Mouse (Mus musculus): ENCODE results near the gene Ildr1. TPM values are rescaled to one million over a fixed set of nuclear protein-coding genes. Genes with fewer than 3 reads are reported as not detected.

The Ildr1 gene
- total RNA-seq, 2 experiments from 2014 or later: 0.23 to 0.47 TPM

DNA sequence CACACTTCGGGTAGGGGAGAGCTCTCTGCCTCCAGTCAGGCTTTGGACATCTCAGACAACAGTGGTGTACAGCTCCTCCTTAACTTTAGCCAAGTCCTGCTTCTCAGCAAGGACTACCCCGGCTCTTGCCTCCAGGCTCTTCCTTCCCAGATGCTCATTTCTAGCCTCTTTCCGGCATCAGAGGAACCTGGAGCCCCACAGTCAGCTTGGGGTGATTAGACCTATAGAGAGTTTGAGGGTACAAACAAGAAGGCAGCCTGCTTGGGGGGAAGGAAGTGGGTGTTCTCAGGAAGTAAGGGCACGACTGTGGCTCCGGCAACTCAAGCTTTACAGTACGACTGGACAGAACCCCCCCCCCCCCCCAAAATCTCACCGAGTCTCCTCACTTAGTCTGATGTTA is 15.0 kb downstream of the Ildr1 start:
- no peak for TF ChIP-seq CTCF (IDR thresholded peaks at IDR 0.05)
- intact Hi-C loops (cut with DNase I): loop anchor here (5.0 kb wide), 1 partner anchor 236 kb away; no protein-coding TSS in a partner anchor
- H3K4me3 ChIP-seq: no peak overlapping the region
- no peak for DNase-seq (ENCODE audit: extremely low spot score in 1 of 2, low spot score in 2 of 2)
- H3K27ac ChIP-seq: no peak overlapping the region

DNA sequence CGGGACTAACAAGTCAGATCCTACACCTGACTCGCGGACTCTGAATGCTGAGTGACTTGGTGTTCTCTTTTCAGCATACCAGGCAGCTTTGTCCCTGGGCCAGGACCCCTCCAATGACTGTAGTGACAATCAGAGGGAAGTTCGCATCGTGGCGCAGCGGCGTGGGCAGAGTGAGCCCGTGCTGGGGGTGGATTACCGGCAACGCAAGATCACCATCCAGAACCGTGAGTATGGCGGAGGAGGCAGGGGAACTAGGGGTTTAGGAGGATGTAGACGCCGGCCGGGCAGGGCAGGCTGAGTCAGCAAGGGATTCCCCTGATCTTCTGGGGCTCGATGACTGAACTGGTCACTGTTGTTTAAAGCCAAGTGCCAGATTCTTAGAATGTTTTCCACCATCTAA is 15.6 kb downstream of the Ildr1 start:
- Histone ChIP-seq H3K4me3 (no peak overlapping the region), H3K27ac (no peak overlapping the region)
- no peak for DNase-seq (ENCODE audit: extremely low spot score in 1 of 2, low spot score in 2 of 2)
- no peak for TF ChIP-seq CTCF (IDR thresholded peaks at IDR 0.05)
- intact Hi-C loops (cut with DNase I): loop anchor here (5.0 kb wide), 1 partner anchor 237 kb away; no protein-coding TSS in a partner anchor

DNA sequence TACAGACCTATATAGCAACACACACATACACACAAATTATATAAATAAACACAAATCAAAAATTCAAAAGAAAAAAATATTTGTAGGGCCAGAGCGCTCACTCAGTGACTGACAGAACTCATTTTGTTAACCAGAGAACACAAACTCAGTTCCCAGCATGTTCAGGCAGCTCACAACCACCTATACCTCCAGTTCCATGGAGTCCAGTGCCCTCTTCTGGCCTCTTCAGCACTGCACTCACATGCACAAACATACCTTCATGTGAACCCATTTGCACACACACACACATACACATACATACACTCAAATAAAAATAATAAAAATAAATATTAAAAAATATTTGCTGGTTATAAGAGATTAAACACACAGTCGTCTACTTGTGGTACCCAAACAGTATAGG is 17.0 kb downstream of the Ildr1 start:
- H3K4me3 ChIP-seq: no peak overlapping the region
- no peak for DNase-seq (ENCODE audit: extremely low spot score in 1 of 2, low spot score in 2 of 2)
- no peak overlapping the region for H3K27ac ChIP-seq
- intact Hi-C loops (cut with DNase I): no loop called here
- no peak; the same call in 1 of the 2 replicates for TF ChIP-seq CTCF (IDR thresholded peaks at IDR 0.05)

DNA sequence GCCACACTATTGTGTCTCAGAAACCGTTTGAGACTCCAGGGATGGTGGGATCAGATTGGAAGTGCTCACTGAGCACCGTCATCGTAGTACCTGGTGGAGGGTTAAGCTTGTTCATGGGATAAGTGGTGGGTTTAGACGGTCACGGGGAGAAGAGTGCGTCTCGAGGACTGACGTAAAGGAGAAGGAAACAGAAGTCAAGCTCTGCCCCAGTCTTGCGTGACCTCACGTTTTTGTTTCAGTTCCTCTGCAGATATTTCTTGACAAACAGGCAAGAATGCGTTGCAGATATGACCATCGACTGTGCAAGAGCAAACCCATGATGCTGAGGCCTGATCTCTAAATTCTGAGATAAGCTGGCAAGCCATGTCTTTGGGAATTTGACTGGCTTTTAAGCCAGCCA is 18.0 kb downstream of the Ildr1 start:
- DNase-seq (ENCODE audit: extremely low spot score in 1 of 2, low spot score in 2 of 2): no peak
- TF ChIP-seq CTCF (IDR thresholded peaks at IDR 0.05): no peak
- H3K27ac ChIP-seq: no peak overlapping the region
- H3K4me3 ChIP-seq: no peak overlapping the region
- intact Hi-C loops (cut with DNase I): no loop called here

DNA sequence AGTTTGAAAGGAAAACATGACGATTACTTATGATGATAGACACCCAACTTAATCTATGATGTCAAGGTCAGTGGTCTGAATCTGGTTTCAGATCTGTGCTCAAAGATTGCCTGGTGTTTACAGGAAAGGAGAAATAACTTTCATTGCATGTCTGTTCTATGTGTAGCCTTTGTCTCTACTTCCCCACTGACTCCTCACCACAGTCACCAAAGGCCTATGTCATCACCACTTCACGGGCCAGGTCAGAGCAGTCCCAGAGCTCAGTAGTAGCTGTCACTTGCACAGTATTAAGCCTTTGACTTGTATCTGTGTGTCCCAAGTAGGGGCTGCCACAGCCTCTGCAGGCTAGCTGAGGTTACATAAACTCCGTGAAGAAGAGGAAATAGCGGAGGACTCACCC is 23.7 kb downstream of the Ildr1 start:
- intact Hi-C loops (cut with DNase I): no loop called here
- no peak for DNase-seq (ENCODE audit: extremely low spot score in 1 of 2, low spot score in 2 of 2)
- TF ChIP-seq CTCF (IDR thresholded peaks at IDR 0.05): no peak

DNA sequence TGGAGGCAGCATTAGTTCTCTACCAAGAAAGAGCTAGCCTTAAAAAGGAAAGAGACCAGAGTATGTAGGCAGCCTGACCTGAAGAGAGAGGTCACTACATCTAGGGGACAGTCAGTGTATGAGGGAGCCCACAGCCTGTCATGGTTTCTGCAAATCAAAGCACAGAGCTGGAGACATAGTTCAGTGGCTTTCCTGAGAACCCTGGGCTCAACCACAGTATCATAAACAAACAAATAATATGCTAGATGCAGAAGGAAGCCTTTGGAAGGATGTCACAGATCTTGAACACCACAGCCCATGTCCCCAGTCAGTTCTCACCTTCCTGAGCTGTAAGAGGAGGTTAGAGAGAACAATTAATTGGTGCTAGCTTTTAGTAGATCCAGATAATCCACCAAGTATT is 24.9 kb downstream of the Ildr1 start:
- no peak for DNase-seq (ENCODE audit: extremely low spot score in 1 of 2, low spot score in 2 of 2)
- no peak overlapping the region for H3K27ac ChIP-seq
- intact Hi-C loops (cut with DNase I): no loop called here
- TF ChIP-seq CTCF (IDR thresholded peaks at IDR 0.05): no peak
- H3K4me3 ChIP-seq: no peak overlapping the region

More for the DNA sequence above, 23.7 kb downstream of the Ildr1 start:
- Histone ChIP-seq H3K27ac (no peak overlapping the region), H3K4me3 (no peak overlapping the region)

DNA sequence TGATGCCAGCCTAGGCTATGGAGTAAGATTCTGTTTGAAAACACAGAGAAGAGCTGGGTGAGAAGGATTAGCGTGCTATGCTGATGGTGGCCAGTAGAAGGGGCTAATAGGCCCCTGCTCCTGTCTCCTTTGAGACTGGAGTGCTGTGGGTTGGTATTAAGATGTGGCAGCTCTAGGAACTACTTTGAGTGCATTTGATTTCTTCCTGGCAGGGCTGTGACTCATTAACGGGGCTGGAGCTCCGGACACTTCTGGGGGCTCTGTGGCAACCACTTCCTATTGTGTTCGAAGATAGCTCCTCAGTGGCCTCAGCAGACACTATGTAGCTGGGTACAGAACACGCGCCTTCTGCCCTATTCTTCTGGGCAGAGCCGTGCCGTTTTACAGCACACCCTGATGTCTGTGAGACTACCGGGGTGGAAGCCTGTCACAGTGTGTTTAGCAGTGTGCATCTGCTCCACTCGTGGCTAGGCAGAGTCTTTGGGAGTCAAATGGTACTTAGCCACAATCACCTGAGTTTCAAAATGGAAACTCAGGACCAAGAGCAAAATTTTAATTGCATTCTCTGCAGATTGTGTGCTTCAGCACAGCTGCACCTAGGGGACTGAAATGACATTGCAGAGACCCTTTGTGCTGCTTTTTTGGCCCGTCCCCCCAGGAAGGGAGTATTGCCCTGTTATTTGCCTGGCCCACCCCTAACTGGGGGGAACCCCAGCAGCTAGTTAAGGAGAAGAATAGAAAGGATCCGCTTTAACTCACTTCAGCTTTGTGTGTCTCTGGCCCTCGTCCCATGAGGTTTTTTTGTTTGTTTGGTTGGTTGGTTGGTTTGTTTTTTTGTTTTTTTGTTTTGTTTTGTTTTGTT is 26.6 kb downstream of the Ildr1 start:
- DNase-seq (ENCODE audit: extremely low spot score in 1 of 2, low spot score in 2 of 2): no peak
- H3K4me3 ChIP-seq: no peak overlapping the region
- intact Hi-C loops (cut with DNase I): no loop called here
- H3K27ac ChIP-seq: no peak overlapping the region
- TF ChIP-seq CTCF (IDR thresholded peaks at IDR 0.05): peak; percentile 32

DNA sequence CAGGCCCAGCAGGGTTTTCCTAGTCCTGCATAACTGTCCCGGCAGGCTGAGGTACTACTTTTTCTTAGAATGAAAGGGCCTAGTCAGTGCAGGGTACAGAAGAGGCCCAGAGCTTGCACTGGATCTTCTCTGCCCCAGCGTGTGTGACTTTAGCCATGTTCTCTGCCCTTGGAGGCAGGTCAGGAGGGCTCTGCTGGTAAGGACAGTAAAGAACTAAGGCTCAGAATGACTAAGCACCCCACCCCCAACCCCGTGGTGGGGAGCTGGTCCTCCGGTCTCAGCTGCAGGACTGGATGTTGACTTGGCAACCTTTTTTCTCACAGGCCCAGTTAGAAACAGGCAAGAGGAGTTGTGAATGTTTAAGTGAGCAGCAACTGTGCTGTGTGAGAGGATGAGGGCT is 29.0 kb downstream of the Ildr1 start:
- intact Hi-C loops (cut with DNase I): no loop called here
- H3K4me3 ChIP-seq: no peak overlapping the region
- no peak for TF ChIP-seq CTCF (IDR thresholded peaks at IDR 0.05)
- no peak for DNase-seq (ENCODE audit: extremely low spot score in 1 of 2, low spot score in 2 of 2)
- H3K27ac ChIP-seq: no peak overlapping the region

DNA sequence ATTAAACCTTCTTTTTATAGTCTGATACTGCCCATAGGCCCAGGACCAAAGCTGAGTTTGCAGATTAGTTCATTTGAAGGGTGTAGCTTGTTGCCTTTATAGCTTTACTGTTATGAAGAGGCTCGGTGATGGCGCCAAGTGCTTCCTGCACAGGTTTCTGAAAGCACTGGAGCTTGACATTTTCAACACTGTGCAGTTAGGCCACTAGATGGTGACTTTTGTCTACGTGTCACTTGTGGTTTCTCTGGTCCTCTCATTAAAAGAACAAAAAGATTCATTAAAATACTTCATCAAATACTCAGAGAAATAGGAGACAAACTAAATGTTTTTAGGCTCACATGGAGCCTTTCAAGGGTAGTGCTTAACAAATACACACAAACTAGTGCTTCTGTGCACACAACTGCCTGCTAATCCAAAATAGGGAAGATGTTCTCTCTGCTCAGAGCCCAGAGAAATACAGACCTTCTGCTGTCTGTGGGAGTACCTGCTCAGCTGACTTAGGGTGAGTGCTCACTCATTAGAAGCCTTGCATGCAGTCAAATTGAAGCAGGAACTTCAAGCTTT is 30.2 kb downstream of the Ildr1 start:
- DNase-seq (ENCODE audit: extremely low spot score in 1 of 2, low spot score in 2 of 2): no peak

DNA sequence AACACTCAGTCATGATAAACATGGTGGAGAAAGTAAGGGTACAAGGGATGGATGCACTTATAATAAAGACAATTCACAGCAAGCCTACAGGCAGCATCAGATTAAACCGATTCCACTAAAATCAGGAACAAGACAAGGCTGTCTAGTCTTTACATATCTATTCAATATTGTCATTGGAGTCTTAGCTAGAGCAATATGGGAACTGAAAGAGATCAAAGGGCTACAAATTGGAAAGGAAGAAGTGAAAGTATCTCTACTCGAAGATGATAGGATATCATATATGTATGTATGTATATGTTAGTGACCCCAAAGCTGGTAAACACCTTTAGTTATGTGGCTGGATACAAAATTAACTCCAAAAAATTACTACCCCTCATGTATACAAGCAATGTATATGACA is 35.2 kb downstream of the Ildr1 start:
- intact Hi-C loops (cut with DNase I): no loop called here
- no peak overlapping the region for H3K4me3 ChIP-seq
- no peak for DNase-seq (ENCODE audit: extremely low spot score in 1 of 2, low spot score in 2 of 2)
- no peak overlapping the region for H3K27ac ChIP-seq
- no peak for TF ChIP-seq CTCF (IDR thresholded peaks at IDR 0.05)

More for the DNA sequence above, 30.2 kb downstream of the Ildr1 start:
- TF ChIP-seq CTCF (IDR thresholded peaks at IDR 0.05): peak; percentile 47
- no peak overlapping the region for H3K27ac ChIP-seq
- intact Hi-C loops (cut with DNase I): loop anchor here (1.0 kb wide), 1 partner anchor 93 kb away; no protein-coding TSS in a partner anchor
- H3K4me3 ChIP-seq: no peak overlapping the region

DNA sequence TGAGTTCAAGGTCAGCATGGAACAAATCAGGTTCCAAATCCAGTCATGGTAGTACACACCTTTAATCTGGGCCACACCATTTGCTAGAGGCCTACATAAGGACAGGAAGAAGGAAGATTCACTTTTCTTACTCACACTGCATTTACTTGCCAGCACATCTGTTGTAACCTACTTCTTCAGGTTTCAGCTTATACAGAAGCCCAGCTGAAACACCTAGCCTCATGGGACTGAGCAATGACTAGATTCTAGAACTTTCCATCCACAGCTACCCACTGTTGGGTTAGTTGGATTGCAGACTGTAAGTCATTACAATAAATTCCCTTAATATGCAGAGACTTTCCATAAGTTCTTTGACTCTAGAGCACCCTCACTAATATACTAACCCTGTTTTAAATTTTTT is 38.8 kb downstream of the Ildr1 start:
- no peak for TF ChIP-seq CTCF (IDR thresholded peaks at IDR 0.05)
- Histone ChIP-seq H3K4me3 (no peak overlapping the region), H3K27ac (no peak overlapping the region)
- no peak for DNase-seq (ENCODE audit: extremely low spot score in 1 of 2, low spot score in 2 of 2)
- intact Hi-C loops (cut with DNase I): no loop called here

DNA sequence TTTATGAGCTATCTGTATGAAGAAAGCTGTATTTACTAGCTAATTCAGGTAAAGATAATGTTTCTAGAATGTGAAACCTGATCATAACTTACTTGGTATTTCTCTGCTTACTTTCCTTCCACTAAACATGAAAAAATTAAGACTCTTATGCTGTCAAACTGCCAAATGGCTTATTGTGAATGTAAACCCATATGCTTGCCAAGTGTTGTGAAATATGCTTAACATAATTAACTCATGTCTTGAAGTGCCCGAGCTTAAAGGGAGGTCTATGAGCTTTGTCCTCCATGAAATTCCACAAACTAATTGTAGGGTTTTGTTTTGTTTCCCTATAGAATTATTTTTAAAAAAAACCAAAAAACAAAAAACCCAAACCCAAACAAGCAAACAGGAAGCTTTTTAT is 40.0 kb downstream of the Ildr1 start:
- intact Hi-C loops (cut with DNase I): no loop called here
- no peak for DNase-seq (ENCODE audit: extremely low spot score in 1 of 2, low spot score in 2 of 2)

More for the DNA sequence above, 40.0 kb downstream of the Ildr1 start:
- Histone ChIP-seq H3K27ac (no peak overlapping the region), H3K4me3 (no peak overlapping the region)
- TF ChIP-seq CTCF (IDR thresholded peaks at IDR 0.05): no peak
